ENCODE assay signal across 8 mouse cellular contexts in genomic region chr10:121432635-121433280, GRCm38 (mm10). TPM values are rescaled to one million over a fixed set of nuclear protein-coding genes. Genes with fewer than 3 reads are reported as not detected.
DNase-seq lines count a peak whose midpoint lies in the region; ATAC-seq and TF ChIP-seq lines count a peak whose summit lies in the region.

No protein-coding gene starts in this region.

- WGBS in hindbrain, embryonic 10.5 days = 38% methylated on average over 16 of the region's 16 CpGs
- 44% methylated on average over 16 of the region's 16 CpGs for WGBS in hindbrain, embryonic 11.5 days
- WGBS in embryonic facial prominence, embryonic 13.5 days = 23% methylated on average over 16 of the region's 16 CpGs
- WGBS in intestine, postnatal 0 days = 22% methylated on average over 16 of the region's 16 CpGs
- 43% methylated on average over 16 of the region's 16 CpGs for WGBS in neural tube, embryonic 15.5 days

- H3K4me2 ChIP-seq in hindbrain, embryonic 11.5 days (replicated peaks; ENCODE audit: low read depth, low read length) = no peak overlapping the region
- H3K4me2 ChIP-seq in embryonic facial prominence, embryonic 13.5 days = peak overlapping the region; percentile 16
- H3K4me2 ChIP-seq in intestine, postnatal 0 days (replicated peaks; ENCODE audit: low read depth) = peak overlapping the region; percentile 17; the same call in 1 of the 2 replicates
- H3K4me2 ChIP-seq in neural tube, embryonic 15.5 days = peak overlapping the region; percentile 3; the same call in 1 of the 2 replicates

- no peaks in the 10 kb centered on the region for H3K36me3 ChIP-seq in hindbrain, embryonic 10.5 days
- no peaks in the 10 kb centered on the region for H3K36me3 ChIP-seq in hindbrain, embryonic 11.5 days (ENCODE audit: control insufficient read depth, insufficient read depth, low read length)
- H3K36me3 ChIP-seq in embryonic facial prominence, embryonic 13.5 days = no peaks in the 10 kb centered on the region
- no peaks in the 10 kb centered on the region for H3K36me3 ChIP-seq in intestine, postnatal 0 days (ENCODE audit: control insufficient read depth, insufficient read depth)
- H3K36me3 ChIP-seq in neural tube, embryonic 15.5 days = no peaks in the 10 kb centered on the region

- H3K9me3 ChIP-seq in hindbrain, embryonic 10.5 days = no peaks in the 10 kb centered on the region
- no peaks in the 10 kb centered on the region for H3K9me3 ChIP-seq in hindbrain, embryonic 11.5 days (ENCODE audit: control insufficient read depth, low read length)
- no peaks in the 10 kb centered on the region for H3K9me3 ChIP-seq in embryonic facial prominence, embryonic 13.5 days
- H3K9me3 ChIP-seq in intestine, postnatal 0 days (ENCODE audit: control insufficient read depth) = no peaks in the 10 kb centered on the region
- no peaks in the 10 kb centered on the region for H3K9me3 ChIP-seq in neural tube, embryonic 15.5 days (replicated peaks)

- no peak overlapping the region for H3K9ac ChIP-seq in hindbrain, embryonic 11.5 days (ENCODE audit: low read depth, low read length)
- peak overlapping the region; percentile 44; the same call in 1 of the 2 replicates for H3K9ac ChIP-seq in embryonic facial prominence, embryonic 13.5 days
- no peak overlapping the region for H3K9ac ChIP-seq in intestine, postnatal 0 days (ENCODE audit: low read depth, low read length)
- no peak overlapping the region for H3K9ac ChIP-seq in neural tube, embryonic 15.5 days (replicated peaks)

- H3K4me1 ChIP-seq in hindbrain, embryonic 10.5 days (replicated peaks) = peaks cover 82% of the 10 kb centered on the region
- no peaks in the 10 kb centered on the region; the same call in none of the 2 replicates for H3K4me1 ChIP-seq in hindbrain, embryonic 11.5 days (replicated peaks; ENCODE audit: control insufficient read depth, insufficient read depth, low read length)
- H3K4me1 ChIP-seq in embryonic facial prominence, embryonic 13.5 days = peaks cover 89% of the 10 kb centered on the region
- peaks cover 43% of the 10 kb centered on the region for H3K4me1 ChIP-seq in intestine, postnatal 0 days (replicated peaks; ENCODE audit: control insufficient read depth, insufficient read depth, low read length)
- H3K4me1 ChIP-seq in neural tube, embryonic 15.5 days = peaks cover 59% of the 10 kb centered on the region

- no peak for DNase-seq in hindbrain, embryonic 10.5 days (ENCODE audit: low spot score)
- DNase-seq in hindbrain, embryonic 11.5 days (ENCODE audit: low spot score) = no peak
- peak; percentile 64 for DNase-seq in brain, adult 2 months (ENCODE audit: low read depth, low spot score)
- DNase-seq in layer of hippocampus, postnatal 36 days = no peak
- DNase-seq in kidney, postnatal 14 days = no peak

- H3K27me3 ChIP-seq in hindbrain, embryonic 10.5 days (ENCODE audit: insufficient read depth, poor library complexity, severe bottlenecking) = 0 out of 2 replicates have a peak, but pooled peaks cover 4% of the 10 kb centered on the region
- H3K27me3 ChIP-seq in hindbrain, embryonic 11.5 days (ENCODE audit: control insufficient read depth, insufficient read depth, low read length) = no peaks in the 10 kb centered on the region
- H3K27me3 ChIP-seq in embryonic facial prominence, embryonic 13.5 days = no peaks in the 10 kb centered on the region
- H3K27me3 ChIP-seq in intestine, postnatal 0 days (replicated peaks; ENCODE audit: control insufficient read depth, insufficient read depth, low read length) = no peaks in the 10 kb centered on the region
- H3K27me3 ChIP-seq in neural tube, embryonic 15.5 days (replicated peaks) = no peaks in the 10 kb centered on the region

- no peak overlapping the region for H3K4me3 ChIP-seq in hindbrain, embryonic 10.5 days
- H3K4me3 ChIP-seq in hindbrain, embryonic 11.5 days (ENCODE audit: low read depth, low read length) = no peak overlapping the region
- H3K4me3 ChIP-seq in embryonic facial prominence, embryonic 13.5 days = no peak overlapping the region
- no peak overlapping the region for H3K4me3 ChIP-seq in intestine, postnatal 0 days (ENCODE audit: low read depth, low read length)
- no peak overlapping the region for H3K4me3 ChIP-seq in neural tube, embryonic 15.5 days (replicated peaks)

- no peak for ATAC-seq in hindbrain, embryonic 11.5 days (ENCODE audit: low FRiP score)
- no peak for ATAC-seq in embryonic facial prominence, embryonic 13.5 days (ENCODE audit: insufficient number of reproducible peaks, insufficient read depth, low FRiP score, low TSS enrichment, low read depth)
- ATAC-seq in intestine, postnatal 0 days = no peak
- no peak for ATAC-seq in neural tube, embryonic 15.5 days (ENCODE audit: low FRiP score)

- H3K27ac ChIP-seq in hindbrain, embryonic 10.5 days = peak overlapping the region; percentile 71
- no peak overlapping the region for H3K27ac ChIP-seq in hindbrain, embryonic 11.5 days (ENCODE audit: low read depth, low read length)
- H3K27ac ChIP-seq in embryonic facial prominence, embryonic 13.5 days = peak overlapping the region; percentile 75
- H3K27ac ChIP-seq in intestine, postnatal 0 days (ENCODE audit: low read depth, low read length) = peak overlapping the region; percentile 58
- peak overlapping the region; percentile 65 for H3K27ac ChIP-seq in neural tube, embryonic 15.5 days (replicated peaks)

- no peak for TF ChIP-seq CTCF in intestine, postnatal 0 days (IDR thresholded peaks at IDR 0.05; ENCODE audit: low read depth)

RNA-seq across cellular contexts. Expression of gene Rassf3, which starts 43.4 kb away (rescaled TPM):
- 8.0 and 11.4 TPM in 2 replicates for polyA plus RNA-seq in hindbrain, embryonic 10.5 days (2016; fragmentation: Nextera tagmentation; extraction: Ambion mirVana)
- 7.0 and 8.1 TPM in 2 replicates for polyA plus RNA-seq in hindbrain, embryonic 11.5 days (2014; fragmentation: Nextera tagmentation; extraction: Ambion mirVana)
- 17.7 and 20.8 TPM in 2 replicates for polyA plus RNA-seq in embryonic facial prominence, embryonic 13.5 days (2015; fragmentation: Nextera tagmentation; extraction: Ambion mirVana)
- polyA plus RNA-seq in intestine, postnatal 0 days (2015; fragmentation: Nextera tagmentation; extraction: Ambion mirVana) = 16.7 and 18.1 TPM in 2 replicates
- 6.7 and 7.1 TPM in 2 replicates for polyA plus RNA-seq in neural tube, embryonic 15.5 days (2015; fragmentation: Nextera tagmentation; extraction: Ambion mirVana)
- 1 to 10 TPM; 8.2 to 8.9 TPM for total RNA-seq in layer of hippocampus, postnatal 36 days (2021)
